Mouse (Mus musculus) ES-CJ7 (cell line): ENCODE measurements around the gene Loxl1.

Experiments
- DNase-seq: peaks from one replicate; pipeline ENCODE4 v3.0.0; 2011; ENCODE audit warnings: low read depth, low spot score

The Loxl1 gene

GRCm38 (mm10) chr9:58312944-58313359 is at the start of gene Loxl1:
TSS of gene Loxl1 (minus strand) at chr9:58313186.
- DNase-seq, result peak; percentile 44

GRCm38 (mm10) chr9:58361956-58362355 is 49.0 kb upstream of the Loxl1 start:
- DNase-seq, result no peak

GRCm38 (mm10) chr9:58361373-58361772 is 48.4 kb upstream of the Loxl1 start:
- DNase-seq, result no peak

DNA sequence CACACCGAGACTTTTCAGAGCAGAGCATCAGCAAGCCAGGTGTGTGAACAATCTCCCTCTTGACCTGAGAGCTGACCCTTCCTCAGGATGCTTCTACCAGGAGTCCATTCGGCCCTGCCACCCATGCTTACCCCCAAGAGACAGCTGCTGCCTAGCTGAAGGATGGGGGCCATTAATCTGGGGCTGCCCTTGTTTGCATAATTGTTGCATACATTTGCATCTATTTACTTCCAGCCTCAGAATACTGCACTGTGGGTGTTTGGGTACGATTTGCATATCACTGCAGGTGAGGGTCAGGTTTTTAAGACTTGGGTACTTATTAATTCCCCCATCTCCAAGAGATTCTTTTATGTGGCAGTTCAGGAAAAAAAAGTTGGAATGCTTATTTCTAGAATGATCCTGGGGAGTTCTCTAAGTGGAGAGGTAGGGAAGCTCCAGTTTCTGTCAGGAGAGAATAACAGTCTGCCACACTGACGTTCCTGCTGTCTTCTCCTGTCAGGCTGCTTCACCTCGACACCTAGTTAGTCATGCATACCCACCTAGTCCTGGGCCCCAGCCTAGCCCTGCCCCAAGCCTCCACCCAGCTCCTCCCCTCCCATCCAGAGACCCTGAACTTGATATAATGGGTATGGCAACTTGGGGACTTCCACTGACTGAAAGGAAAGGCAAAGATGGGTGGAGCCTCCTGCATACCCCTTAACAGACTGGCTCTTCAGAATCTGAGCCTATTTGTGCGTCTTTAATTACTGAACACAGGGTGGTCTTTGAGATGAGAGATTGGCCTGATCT is 42.5 kb upstream of the Loxl1 start:
- DNase-seq, result peak; percentile 23

- no peak for DNase-seq
Observed at GRCm38 (mm10) chr9:58354701-58355100, 41.7 kb upstream of the Loxl1 start.

GRCm38 (mm10) chr9:58353224-58353623 is 40.2 kb upstream of the Loxl1 start:
- DNase-seq, result no peak

DNA sequence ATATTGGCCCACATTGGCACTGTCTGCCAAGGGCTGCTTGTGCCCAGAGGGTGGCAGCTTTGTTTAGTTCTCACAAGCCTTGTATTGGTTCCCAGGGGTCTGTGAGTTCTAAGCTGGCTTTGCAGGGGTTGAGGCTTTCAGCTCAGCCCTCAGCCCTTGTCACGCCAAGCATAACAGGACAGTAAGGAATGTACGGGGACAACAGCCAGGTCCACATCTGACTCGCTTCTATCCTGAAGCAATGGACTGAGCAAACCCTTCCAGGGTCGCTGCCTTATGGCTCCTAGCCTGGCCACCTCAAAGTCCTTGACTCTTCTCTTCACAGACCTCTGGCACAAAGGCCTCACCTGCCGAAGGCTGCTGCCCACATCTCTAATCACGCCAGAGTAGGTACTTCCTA is 34.8 kb upstream of the Loxl1 start:
- DNase-seq, result no peak

DNA sequence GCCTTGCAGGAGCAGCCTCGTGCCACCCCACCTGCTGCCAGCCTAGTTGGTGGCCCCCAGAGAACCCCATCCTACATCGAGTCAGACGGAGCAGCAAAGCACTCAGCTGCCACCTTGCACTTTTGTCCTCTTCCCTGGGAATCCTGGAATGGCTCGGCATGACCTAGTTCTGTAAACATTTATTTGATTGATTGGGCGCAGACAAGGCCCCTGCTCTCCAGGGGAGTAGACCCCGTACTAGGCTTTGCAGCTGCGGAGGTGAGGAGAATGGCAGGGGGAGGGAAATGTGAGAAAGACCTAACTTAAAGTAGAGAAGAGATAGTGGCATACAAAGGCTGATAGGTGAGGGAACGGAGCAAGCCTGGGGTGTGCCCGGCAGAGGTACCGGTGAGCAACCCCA is 33.5 kb upstream of the Loxl1 start:
- no peak for DNase-seq

DNA sequence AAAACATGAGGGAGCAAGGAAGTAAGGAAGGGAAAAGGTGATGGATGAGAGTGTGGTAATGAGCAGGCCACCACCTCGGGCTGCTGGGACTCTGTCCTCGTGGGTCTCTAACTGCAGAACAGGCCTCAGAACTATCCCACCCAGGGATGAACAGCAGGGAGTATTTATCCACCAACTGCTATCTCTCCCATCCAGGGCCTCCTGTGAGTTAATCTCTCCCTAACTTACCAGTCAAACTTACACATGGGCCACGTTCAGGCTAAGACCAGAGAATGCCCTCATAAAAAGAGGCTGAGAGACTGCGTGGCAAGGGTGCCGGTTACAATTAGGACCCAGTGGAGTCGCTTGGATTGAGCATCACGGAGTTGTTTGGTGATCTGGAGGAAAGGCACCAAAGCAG is 33.0 kb upstream of the Loxl1 start:
- DNase-seq, result no peak

- peak; percentile 33 for DNase-seq
Observed at GRCm38 (mm10) chr9:58341795-58342194, 28.8 kb upstream of the Loxl1 start.

GRCm38 (mm10) chr9:58336650-58337281 is 23.8 kb upstream of the Loxl1 start:
- peak; percentile 23 for DNase-seq

DNA sequence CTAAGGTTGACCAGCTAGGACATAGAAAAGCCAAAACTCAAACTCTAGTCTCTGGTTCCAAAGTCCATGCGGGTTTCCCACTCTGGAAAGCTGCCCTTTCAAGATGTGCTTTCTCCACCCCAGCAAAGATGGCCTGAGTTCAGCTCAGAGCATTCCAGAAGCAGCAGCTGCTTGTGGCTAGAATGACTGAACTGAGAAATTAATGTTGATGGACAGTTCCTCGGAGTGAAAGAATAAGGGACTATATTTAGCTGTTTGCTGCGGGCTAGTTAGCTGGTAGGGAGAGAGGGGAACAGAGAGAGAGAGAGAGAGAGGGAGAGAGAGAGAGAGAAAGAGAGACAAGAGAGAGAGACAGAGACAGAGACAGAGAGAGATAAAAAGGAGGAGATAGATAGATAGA is 18.3 kb upstream of the Loxl1 start:
- DNase-seq, result no peak

GRCm38 (mm10) chr9:58330293-58330692 is 17.3 kb upstream of the Loxl1 start:
- peak; percentile 45 for DNase-seq

DNA sequence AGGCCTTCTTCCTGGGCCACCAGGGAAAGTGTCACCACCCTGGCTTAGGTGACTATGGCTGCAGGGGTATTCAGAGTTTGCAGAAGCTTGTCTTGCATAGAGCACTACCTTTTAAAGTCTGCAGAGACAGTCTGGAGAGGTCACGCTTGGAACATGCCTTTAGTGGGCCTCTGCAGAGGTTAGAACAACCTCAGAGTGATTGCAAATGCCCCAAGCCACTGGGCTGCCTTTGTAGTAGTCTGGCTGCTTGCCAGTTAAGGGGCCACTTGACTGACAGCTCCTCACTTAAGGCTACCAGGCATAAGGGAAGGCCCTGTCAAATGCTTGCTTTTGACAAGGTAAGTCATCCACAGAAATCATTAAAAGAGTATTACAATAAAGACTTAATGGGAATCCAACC is 14.4 kb upstream of the Loxl1 start:
- DNase-seq, result no peak

DNA sequence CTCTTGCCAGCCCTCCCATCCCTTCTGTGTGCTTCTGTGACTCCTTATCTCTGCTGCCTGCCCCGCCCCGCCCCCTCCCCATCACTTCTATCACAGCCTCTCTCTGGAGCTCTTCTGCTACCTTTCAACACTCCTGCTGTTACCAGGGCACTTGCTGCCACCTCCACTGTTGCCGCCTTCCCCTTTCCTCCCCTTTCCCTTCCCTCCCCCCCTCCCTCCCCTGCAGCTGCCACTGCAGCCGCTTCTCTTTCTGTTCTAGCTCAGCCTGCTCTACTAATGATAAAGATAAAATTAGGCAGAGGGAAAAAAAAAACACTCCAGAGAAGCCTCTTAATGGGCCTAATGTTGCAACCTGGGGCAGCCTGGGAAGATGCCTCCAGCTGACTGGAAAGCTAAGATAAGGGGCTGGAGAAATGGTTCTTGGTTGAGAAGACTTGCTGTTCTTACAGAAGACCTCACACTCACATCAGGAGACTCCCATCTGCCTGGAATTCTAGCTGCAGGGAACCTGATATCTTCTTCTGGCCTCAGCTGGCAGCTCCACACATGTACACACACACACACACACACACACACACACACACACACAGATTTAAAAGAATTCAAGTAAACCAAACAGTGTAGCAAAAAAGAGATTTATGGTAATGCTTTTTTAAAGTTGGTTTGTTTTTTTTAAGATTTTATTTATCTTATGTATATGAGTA is 13.6 kb upstream of the Loxl1 start:
- no peak for DNase-seq

GRCm38 (mm10) chr9:58321681-58322080 is 8.7 kb upstream of the Loxl1 start:
- DNase-seq, result peak; percentile 53

DNA sequence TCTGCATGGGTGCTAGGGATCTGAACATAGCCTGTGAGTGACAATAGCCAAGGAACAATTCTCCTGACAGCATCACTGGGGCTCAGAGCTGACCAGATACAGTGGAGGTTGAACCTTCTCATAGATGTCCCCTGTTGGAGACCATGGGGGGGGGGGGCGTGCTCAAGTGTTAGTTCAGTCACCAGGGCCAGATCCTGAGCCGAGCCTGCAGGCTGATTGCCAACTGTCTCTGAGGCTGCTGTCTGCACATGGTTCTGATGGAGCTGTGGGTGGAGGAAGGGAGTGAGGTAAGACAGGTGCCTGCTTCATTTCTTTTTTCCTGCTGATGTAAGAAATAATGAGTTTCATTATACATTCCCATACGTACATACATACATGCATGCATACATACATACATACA is 5.3 kb upstream of the Loxl1 start:
- DNase-seq, result no peak

GRCm38 (mm10) chr9:58317381-58317780 is 4.4 kb upstream of the Loxl1 start:
- no peak for DNase-seq

DNA sequence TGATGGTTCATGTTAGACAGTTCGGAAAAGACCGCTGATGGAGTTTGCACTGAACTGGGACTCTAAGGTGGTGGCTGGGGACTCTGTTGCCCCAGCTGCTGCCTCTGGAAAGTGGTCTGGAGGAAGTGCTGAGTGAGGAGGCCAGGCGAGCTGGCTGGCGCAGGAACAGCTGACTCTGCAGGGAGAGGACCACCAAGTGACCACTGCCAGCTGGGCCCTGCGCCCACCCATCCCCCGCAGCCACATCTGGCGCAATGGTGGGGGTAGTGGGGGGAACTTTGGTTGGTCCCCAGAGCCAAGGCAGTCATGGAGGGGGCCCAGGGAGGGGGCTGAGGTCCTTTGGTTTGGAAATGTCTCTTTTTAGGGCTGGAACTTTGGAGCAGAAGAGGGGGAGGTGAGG is 3.8 kb upstream of the Loxl1 start:
- no peak for DNase-seq

- DNase-seq, result no peak
Observed at GRCm38 (mm10) chr9:58315850-58316249, 2.9 kb upstream of the Loxl1 start.

- no peak for DNase-seq
Observed at GRCm38 (mm10) chr9:58314682-58315360, 1.8 kb upstream of the Loxl1 start.
